Mouse (Mus musculus) ZHBTc4 (cell line): ENCODE results near the gene Ajm1.

Experiments used
- DNase-seq: peaks from one replicate; pipeline ENCODE4 v3.0.0-alpha.2; 2011; ENCODE audit warnings: low read depth, low spot score

The Ajm1 gene

DNA sequence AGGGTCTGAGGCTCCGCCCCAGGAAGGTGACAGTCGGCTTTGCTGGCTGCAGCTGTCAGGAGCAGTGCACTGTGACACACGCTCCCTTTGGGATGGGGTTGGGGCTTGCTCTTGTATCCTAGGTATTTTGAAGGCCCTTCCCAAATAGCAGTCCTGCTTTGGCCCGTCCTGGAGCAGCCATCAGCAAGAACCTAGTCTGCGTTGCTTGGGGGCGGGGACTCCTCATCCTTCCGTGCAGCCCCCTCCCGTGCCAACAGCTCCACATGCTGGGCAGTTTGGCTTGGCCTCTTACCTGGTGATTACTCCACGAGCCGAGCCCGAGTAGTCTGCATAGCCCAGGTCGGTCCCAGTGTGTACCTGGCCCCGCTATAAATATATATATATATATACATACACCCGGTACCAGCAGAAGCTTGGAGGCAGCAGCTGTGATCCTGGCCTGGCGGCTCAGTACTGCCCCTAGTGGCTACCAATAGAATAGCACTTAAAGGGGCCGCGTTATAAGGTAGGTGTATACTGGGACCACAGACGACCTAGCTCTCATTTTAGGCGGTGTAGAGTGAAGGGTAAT lies at the start of gene Ajm1:
Gene Ajm1 (minus strand): TSS at position 464 of the 571 bp plus-strand sequence.
- peak; percentile 79 for DNase-seq

DNA sequence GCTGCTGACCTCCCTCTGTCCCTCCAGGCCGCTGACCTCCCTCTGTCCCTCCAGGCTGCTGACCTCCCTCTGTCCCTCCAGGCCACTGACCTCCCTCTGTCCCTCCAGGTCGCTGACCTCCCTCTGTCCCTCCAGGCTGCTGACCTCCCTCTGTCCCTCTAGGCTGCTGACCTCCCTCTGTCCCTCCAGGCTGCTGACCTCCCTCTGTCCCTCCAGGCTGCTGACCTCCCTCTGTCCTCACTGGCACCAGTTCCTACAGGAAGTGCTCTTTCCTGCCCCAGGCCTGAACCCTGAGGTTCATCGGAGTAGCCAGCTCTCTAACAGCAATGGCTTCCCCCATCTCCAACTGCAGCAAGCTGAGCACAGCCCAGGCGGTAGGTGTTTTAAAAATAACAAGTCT lies 47.2 kb upstream of the Ajm1 start:
- DNase-seq: no peak

DNA sequence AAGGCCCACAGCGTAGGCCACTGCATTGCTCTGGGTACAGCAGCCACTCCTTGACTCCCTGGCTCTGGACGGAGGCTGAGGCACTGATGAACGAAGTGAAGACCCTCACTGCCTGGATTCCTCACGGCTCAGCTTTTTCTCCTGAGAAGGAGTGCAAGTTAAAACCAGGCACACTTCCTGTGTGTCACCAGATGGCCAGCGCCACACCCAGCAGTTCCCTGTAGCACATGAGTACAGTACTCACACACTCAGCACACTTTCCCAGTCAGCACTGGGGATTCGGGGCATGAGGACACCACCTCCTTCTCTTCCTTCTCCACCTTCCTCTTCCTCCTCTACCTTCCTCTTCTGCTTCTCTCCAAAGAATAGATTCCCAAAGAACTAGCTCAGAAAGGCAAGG lies 46.3 kb upstream of the Ajm1 start, which contains the start of gene Fcna:
Gene Fcna (minus strand): TSS at position 220 of the 400 bp plus-strand sequence.
- no peak for DNase-seq

DNA sequence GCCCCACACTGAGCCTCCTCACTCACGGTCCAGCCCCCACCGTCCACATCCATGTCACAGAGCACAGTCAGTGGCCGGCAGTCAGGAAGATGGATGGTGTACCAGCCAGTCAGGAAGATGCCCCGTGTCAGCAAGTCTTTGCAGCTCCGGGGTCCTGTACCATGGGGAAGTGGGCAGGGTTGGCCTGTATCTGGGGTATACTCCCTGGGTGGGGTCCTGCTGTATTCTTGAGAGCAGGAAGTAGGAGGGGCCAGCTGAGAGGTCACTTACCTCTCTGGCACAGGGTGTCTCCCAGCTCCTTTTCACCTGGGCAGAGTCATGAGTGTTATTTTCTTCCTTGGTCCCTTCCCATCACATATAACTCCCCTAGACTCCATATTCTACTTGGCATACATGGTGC lies 44.4 kb upstream of the Ajm1 start:
- DNase-seq: no peak

DNA sequence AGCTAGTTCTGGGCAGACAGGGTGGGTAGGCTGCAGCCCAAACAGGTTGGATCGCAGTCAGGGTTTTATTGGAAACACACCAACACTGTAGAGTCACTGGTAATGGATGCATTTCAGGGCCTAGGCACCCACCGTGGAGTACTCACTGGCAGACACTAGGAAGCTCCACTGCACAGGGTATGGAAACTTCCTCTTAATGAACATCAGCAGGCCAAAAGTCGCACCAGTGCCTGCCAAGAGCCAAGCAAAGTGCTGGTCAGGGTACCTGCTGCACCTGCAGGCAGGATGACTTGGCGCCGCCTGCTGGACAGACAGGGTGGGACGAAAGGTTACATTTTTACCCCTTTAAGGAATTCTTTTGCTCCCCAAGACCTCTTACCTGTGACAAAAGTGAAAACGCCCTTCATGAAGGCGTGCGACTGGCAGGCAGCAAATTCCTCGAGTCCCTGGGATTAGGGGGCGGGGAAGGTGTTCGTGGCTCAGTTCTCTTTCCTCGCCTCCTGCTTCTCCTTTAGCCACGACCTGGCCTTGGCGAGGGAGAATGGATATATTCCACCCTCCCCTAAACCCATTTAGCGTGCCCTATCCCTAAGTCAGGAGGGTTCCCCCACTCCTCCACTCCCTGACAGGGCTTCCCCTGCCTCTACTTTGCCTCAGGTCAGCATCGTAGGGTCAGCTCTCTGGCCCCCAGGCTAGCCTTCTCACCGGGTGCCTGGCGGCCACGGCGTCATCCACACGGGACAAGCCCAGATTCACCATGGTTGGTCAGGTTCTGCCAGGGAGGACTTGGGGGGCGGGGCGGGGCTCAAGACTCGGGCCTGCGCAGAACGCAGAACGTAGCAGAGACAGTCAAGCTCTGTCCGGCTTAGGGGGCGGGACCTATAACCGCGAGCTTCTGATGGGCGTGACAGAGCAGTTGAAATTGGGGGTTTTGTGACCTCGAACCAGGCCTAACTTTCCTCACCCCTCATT lies 40.0 kb upstream of the Ajm1 start, which contains the start of gene Tmem141:
Gene Tmem141 (minus strand): TSS at position 777 of the 972 bp plus-strand sequence.
- DNase-seq: peak; percentile 88

DNA sequence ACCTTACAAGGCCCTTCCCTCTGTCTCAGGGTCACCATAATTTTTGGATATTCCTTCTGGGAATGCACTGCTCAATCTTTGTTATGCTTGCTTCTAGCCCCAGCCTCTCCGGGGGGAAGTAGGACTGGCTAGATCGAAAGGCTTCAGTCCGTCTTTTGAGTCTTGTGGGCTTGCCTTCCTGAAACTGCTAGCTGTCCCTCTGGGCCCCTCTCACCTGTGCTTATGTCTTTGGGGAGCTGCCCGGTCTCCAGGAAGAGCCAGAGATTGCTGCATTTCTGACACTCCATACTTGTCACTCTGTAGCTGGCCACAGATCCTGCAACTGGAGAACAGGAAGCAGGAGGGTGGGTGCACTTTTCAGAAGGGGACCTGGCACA lies 39.3 kb upstream of the Ajm1 start:
- DNase-seq: no peak

DNA sequence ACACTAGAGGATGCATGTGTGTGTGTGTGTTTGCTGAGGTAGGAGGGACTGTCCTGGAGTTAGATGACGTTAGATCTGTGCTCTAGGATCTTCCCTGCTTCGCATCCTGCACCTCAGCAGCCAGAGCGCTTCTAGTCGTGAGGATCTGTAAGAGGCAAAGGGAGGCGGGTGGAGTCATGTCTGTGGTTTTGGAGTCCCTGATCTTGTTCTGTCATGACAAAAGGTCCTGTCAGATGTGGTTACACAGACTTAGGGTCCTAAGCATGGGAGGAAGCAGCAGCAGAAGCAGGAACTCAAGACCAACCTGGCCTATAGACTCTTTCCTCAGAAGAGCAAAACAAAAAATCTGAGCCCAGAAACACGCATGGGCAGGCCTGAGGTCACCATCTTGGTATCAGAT lies 38.8 kb upstream of the Ajm1 start:
- no peak for DNase-seq

DNA sequence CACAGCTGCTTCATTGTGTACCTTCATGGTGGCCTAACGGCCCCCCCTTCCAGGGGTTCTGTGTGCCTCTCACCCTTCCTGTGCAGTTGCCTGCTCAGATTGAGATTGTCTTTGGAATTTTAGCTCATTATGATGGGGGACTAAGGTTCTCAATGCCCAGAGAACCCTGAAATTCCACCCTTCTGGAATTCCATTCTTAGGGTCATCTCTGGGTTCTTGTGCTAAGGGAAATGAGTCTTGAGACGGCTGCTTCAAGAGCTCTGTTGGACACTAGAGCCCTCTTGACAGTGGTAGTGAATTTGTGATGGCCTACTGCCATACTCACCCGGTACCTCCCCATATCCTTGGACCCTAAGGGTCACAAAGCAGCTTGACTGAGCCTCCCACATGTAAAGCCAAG lies 36.0 kb upstream of the Ajm1 start, which contains the start of gene Ccdc183:
Gene Ccdc183 (minus strand): TSS at position 101 of the 400 bp plus-strand sequence.
- no peak for DNase-seq

DNA sequence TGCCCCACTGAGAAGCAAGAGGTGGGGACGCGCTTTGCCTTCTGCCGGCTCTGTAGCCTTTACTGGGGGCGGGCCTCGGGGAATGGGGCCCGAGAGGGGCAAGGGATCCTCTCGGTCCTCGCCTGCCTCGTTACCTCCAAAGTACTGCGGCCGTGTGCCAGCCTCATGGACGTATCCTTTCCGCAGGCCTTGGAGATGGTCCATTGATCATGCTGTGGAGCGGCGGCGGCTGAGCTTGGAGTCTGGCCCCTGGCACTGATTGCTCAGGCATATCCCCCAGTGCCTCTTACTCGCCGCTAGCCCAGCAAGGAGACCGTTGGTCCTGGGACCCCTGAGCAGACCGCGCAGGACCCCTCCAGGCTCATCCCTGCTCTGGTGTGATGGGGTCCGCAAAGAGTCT lies 34.8 kb upstream of the Ajm1 start:
- DNase-seq: peak; percentile 39

DNA sequence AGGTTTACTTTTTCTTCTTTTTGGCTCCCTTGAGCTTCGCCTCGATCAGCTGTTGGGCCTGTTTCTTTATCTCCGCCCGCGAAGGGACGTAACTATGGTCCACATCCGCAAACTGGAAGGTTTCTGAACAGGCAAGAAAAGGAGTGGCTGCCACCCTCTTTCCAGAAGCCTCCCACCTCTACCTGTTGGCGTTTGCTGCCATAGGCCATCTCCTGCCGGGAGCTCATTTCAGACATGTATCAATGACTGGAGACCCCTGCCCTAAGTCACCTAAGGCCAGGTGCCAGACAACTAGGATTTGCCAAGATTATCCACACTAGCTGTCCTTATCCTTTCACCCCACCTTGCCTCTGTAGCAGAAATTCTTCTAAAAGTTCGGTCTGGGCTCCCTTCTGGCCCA lies 27.1 kb upstream of the Ajm1 start:
- no peak for DNase-seq

DNA sequence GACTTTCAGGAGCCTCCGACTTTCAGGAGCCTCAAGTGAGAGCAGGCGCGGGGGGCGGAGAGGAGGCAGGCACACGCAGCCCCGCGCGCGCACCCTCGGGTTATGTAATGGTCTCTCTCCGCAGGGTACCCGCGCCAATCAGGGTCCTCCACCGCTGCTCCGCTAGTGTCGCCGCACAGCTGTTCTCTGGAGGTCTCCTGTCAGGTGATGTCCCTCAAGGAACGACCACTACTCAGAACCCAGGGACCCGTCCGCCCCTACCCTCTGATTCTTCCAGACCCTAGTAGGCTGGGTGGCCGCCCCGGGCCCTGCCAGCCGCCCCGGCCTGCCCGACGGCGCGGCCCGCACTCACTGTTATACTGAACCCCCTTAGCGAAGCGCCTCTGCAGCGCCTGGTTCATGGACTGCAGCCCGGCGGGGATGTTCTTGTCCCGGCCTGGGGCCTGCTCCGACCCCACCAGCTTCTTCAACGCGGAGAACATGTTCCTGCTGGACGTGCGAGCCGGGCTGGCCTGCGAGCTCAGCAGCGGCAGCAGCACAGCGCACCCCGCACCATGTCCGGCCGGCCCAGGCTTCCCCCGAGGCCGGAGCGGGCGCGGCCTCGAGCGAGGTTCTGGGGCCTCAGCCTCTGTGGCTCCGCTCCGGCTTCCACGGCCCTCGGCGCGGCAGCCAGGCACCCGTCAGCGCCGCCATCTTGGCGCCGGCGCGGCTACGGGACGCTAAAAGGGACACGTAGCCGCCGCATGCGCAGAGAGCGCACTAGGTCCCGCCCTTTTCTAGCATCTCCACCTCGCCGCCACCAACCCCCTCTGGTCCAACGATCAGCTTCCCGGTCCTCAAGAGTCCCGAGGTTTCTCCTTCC lies 26.4 kb upstream of the Ajm1 start, which contains the start of gene Rabl6:
Gene Rabl6 (minus strand): TSS at position 761 of the 862 bp plus-strand sequence.
- peak; percentile 93 for DNase-seq

DNA sequence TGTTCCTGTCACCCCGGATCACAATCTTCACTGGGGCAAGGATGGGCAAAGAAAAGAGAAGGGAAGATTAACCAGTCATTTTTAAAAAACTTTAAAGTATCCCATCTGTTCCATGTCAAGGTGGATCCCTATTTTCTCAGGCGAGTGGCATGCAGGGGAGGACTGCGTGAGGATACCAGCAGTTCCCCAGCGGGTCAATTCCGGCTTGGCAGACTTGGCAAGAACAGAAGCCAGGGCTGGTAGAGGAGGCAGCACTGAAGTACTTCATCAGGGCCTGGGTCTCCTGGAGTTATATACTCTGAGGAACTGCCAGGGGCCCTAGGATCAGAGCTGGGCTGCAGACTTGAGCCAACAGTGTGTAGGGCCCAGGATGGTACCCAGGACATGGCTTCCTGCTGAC lies 21.0 kb upstream of the Ajm1 start:
- DNase-seq: no peak

DNA sequence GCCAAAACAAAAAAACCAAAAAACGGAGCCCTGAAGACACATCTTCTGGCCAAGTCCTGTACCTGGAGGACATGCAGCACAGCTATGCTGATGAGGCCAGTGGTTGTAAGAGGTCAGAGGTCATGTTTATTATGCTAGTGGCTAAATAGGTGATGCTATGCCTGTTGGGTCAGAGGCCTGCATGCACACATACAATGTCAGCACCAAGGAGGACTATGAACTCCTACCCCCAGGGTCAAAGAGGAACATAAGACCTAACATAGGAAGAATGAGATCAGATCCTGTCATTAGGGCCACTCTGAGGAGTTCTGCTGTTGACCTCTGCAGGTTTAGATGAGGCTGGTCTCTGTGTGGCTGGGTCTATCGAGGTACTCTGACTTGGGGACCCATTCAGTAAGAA lies 18.5 kb upstream of the Ajm1 start:
- no peak for DNase-seq

DNA sequence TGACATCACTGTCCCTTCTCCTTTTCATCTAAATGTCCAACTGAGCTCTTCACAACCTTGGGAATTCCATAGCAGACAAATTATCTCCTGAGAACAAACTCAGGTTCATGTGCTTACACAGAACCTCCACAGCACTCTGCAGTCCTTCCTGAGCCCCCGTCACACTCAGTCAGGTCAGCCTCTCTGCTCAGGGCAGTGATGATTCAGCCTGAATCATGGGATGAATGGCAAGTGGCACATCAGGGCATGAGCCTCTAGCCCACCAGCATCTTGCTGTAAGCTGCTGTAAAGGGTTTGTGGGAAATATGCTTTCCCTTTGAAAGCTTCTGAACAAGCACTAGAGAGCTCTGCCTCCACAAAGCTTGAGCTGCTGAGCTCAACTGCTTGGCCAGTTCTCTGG lies 17.2 kb upstream of the Ajm1 start:
- no peak for DNase-seq

DNA sequence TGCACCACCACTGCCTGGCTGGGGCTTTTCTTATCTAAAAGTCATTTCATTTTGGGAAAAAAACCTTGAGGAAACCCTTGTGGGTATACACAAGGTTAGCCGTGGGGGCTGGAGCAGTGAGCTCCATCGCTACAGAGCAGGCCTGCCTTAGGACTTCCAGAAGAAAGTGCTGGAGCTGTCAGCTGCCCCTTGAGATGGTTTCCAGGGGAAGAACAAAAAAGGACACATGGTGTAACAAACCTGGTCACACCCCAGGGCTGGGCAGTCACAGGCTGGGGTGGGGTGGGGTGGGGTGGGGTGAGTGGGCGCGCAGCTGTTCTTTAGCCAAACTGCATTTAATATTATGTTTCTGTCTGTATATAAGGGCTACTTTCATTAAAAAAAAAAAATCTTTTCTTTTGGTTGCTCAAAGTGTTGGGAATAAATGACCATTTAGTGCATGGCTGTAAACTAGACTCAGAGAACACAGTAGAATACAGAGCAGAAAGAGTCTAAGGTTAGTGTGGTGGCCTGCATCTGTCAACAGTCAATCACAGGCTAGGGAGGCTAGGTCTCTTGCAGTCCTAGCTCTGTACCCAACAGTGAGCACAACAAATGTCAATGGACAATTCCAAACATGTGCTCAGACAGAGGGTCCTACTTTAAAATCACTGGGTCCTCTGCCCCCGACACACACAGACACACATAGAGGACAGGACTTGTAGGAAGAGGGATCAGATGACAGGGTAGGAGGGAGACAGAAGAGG lies 15.4 kb upstream of the Ajm1 start:
- no peak for DNase-seq

DNA sequence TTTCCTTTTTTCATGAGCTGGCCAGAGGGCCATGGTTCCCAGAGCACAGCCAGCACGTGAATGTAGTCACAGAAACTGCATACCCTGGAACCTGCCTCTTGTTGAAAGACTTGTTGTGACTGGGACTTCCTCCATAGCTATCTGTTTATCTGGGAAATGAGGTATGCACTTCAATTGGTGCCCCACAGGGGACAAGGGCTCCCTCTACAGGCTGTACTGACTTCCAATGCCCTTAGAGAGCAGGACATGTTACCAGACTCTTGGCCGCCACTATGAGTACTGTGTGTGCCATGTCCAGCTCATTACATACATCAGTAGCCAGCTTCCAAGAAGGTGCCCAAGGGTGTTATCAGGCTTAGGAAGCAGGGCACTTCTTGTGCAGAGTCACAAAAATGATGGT lies 10.3 kb upstream of the Ajm1 start:
- DNase-seq: peak; percentile 56

DNA sequence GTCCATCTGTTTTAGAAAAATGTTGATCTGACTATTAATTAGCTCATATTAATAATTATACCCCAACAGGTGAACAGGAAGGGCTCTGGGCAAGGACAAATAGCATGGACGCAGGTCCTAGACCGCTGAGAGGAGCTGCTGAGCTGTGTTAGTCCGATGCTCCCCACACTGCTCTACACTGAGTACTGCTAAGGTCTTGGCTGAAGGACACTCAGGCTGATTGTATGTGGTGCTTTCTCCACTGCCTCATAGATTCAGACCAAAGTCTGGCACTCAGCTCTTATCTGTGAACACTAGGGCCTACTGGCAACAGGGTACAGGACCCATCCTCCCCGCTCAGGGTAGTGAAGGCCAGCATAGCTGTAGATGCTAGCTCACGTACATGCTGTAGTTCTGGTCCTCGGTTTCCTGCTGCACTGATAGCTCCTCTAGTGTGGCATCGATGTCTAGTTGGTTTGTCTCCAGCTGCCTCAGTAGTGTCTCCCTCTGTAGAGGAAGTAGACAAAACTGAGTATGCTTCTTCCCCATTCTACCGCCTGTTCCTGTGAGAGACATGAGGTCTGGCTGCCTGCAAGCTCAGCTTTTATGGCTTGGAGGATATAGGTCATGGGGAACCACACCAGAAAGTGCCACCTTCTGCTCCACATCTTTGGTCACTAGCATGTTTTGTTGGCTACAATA lies 6.8 kb upstream of the Ajm1 start:
- DNase-seq: no peak

DNA sequence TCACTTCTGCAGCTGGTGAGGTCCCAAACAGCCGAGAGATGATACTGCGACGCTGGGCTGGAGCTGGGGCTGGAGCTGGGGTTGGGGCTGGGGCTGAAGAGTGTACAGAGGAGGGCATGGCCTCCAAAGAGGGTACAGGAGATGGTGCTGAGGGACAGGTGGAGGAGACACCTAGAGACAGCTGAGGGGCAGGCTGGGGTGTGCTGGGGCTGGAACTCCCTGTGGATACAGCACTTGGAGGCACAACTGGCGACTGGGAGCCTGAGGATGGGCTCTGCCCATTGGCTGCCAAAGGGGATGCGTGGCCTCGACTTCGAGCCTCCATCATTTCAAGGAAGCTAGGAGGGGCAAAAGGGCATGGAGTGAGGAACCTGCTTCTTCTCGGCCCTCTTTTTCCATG lies 5.7 kb upstream of the Ajm1 start:
- no peak for DNase-seq

DNA sequence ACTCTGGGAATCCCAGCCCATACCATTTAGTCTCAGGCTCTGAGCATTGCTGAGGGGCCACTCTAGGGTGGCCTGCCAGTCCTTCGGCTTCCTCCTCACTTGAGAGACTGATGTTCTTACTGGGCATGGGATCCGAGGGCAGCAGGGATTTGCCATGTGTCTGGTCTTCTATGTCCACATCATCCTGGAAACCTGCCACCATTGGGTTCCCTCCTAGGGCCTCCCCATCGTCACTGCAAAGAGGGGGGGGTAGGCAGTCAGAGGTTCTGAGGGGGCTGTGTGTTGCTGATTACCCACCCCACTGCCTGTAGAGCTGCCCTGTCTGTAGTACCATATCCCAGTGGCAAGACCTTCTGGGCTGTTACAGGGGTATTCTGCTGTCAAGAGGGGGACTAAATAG lies 4.0 kb upstream of the Ajm1 start:
- no peak for DNase-seq

DNA sequence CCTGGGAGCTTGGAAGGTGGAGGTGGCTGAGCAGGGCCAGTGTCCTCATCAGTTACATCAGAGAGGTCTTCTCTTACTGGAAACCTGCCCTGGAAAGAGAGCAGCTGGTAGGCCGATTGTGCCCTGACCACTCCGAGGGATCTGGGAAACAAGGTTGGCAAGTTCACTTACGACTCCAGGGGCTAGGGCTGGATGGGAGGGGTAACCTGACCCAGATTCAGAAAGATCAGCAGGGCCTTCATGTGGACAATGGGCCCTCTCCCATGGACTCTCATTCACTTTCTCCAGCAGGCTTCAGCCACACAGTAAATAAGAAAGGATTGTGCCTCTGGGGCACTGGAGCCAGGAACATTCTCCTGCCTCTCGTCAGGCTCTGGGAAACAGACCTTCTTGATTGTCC lies 3.3 kb upstream of the Ajm1 start:
- DNase-seq: no peak

DNA sequence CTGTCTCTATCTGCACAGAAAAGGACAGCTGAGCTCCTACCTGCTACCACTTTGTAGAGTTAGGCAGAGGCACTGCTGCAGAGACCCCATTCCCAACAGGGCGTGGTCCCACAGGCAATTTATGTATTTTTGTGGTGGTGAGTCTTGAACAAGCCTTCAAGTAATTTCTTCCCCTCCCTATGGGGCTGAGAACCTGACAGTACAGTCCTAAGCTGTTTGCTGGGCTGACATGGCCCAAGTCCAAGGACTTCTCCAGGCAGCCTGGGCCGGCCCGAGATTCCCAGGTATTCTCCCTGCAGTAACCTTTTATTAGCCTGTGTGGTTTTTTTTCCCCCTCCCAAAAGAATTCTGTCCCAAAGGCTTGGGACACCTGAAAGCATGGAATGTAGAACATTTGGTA lies 2.6 kb upstream of the Ajm1 start:
- DNase-seq: no peak
